Mouse (Mus musculus): ENCODE measurements around the gene Slc3a1. TPM values are rescaled to one million over a fixed set of nuclear protein-coding genes. Genes with fewer than 3 reads are reported as not detected.
A peak's percentile ranks its signal among the peaks of the same experiment; 100 is the strongest.

Slc3a1 gene
- polyA plus RNA-seq, 1 experiment, result 0.34 TPM

GRCm38 (mm10) chr17:85089621-85090020, 61.4 kb downstream of the Slc3a1 start:
- TF ChIP-seq CTCF (IDR thresholded peaks at IDR 0.05; ENCODE audit: low read depth, low read length) (no peak), POLR2A (IDR thresholded peaks at IDR 0.05; ENCODE audit: insufficient read depth, low read length) (no peak), EP300 (IDR thresholded peaks at IDR 0.05; ENCODE audit: insufficient read depth, low read depth, low read length) (no peak)
- Histone ChIP-seq H3K36me3 (ENCODE audit: control insufficient read depth, insufficient read depth, low read length, poor library complexity, severe bottlenecking) (no peaks in the 10 kb centered on the region), H3K9ac (ENCODE audit: low read depth, poor library complexity, severe bottlenecking) (peak overlapping the region; percentile 76), H3K27ac (ENCODE audit: insufficient read depth, low read length) (peak overlapping the region; percentile 37), H3K27me3 (ENCODE audit: control insufficient read depth, insufficient read depth, low read length, poor library complexity, severe bottlenecking) (no peaks in the 10 kb centered on the region), H3K4me3 (ENCODE audit: low read depth, low read length) (peak overlapping the region; percentile 96), H3K4me1 (ENCODE audit: control insufficient read depth, insufficient read depth, low read length) (no peaks in the 10 kb centered on the region), H3K9me3 (replicated peaks; ENCODE audit: control insufficient read depth, insufficient read depth, low read length, poor library complexity, severe bottlenecking) (no peaks in the 10 kb centered on the region)

GRCm38 (mm10) chr17:85090120-85091099, 62.2 kb downstream of the Slc3a1 start, which contains the start of the genes Prepl and Camkmt:
Gene Prepl, minus strand, starts transcription at chr17:85090241.
Gene Camkmt, plus strand, starts transcription at chr17:85090552.
- Histone ChIP-seq H3K27me3 (ENCODE audit: control insufficient read depth, insufficient read depth, low read length, poor library complexity, severe bottlenecking) (no peaks in the 10 kb centered on the region), H3K36me3 (ENCODE audit: control insufficient read depth, insufficient read depth, low read length, poor library complexity, severe bottlenecking) (no peaks in the 10 kb centered on the region), H3K4me3 (ENCODE audit: low read depth, low read length) (peak within 1 kb of the TSS; percentile 96), H3K27ac (ENCODE audit: insufficient read depth, low read length) (peak within 1 kb of the TSS; percentile 37), H3K9me3 (replicated peaks; ENCODE audit: control insufficient read depth, insufficient read depth, low read length, poor library complexity, severe bottlenecking) (no peaks in the 10 kb centered on the region), H3K4me1 (ENCODE audit: control insufficient read depth, insufficient read depth, low read length) (no peaks in the 10 kb centered on the region), H3K9ac (ENCODE audit: low read depth, poor library complexity, severe bottlenecking) (peak within 1 kb of the TSS; percentile 76)
- TF ChIP-seq EP300 (IDR thresholded peaks at IDR 0.05; ENCODE audit: insufficient read depth, low read depth, low read length) (0 out of 2 replicates have a peak, but pooled peaks have one; percentile 17), CTCF (IDR thresholded peaks at IDR 0.05; ENCODE audit: low read depth, low read length) (no peak), POLR2A (IDR thresholded peaks at IDR 0.05; ENCODE audit: insufficient read depth, low read length) (peak; percentile 52)

- H3K4me3 ChIP-seq (ENCODE audit: low read depth, low read length), result no peak overlapping the region
- no peaks in the 10 kb centered on the region for H3K4me1 ChIP-seq (ENCODE audit: control insufficient read depth, insufficient read depth, low read length)
- H3K9me3 ChIP-seq (replicated peaks; ENCODE audit: control insufficient read depth, insufficient read depth, low read length, poor library complexity, severe bottlenecking), result 0 out of 2 replicates have a peak, but pooled peaks cover 2% of the 10 kb centered on the region
- no peak overlapping the region for H3K27ac ChIP-seq (ENCODE audit: insufficient read depth, low read length)
- H3K36me3 ChIP-seq (ENCODE audit: control insufficient read depth, insufficient read depth, low read length, poor library complexity, severe bottlenecking), result peaks cover 3% of the 10 kb centered on the region; the same call in 1 of the 2 replicates
- H3K27me3 ChIP-seq (ENCODE audit: control insufficient read depth, insufficient read depth, low read length, poor library complexity, severe bottlenecking), result no peaks in the 10 kb centered on the region
- H3K9ac ChIP-seq (ENCODE audit: low read depth, poor library complexity, severe bottlenecking), result peak overlapping the region; percentile 76; the same call in 1 of the 2 replicates
- no peak for TF ChIP-seq EP300 (IDR thresholded peaks at IDR 0.05; ENCODE audit: insufficient read depth, low read depth, low read length)
- TF ChIP-seq CTCF (IDR thresholded peaks at IDR 0.05; ENCODE audit: low read depth, low read length), result no peak
- TF ChIP-seq POLR2A (IDR thresholded peaks at IDR 0.05; ENCODE audit: insufficient read depth, low read length), result no peak
These were observed 63.6 kb downstream of the Slc3a1 start for GRCm38 (mm10) chr17:85091762-85092161.

GRCm38 (mm10) chr17:85096396-85096795, 68.2 kb downstream of the Slc3a1 start:
- peaks cover 33% of the 10 kb centered on the region for H3K9me3 ChIP-seq (replicated peaks; ENCODE audit: control insufficient read depth, insufficient read depth, low read length, poor library complexity, severe bottlenecking)
- no peak overlapping the region for H3K27ac ChIP-seq (ENCODE audit: insufficient read depth, low read length)
- no peaks in the 10 kb centered on the region for H3K4me1 ChIP-seq (ENCODE audit: control insufficient read depth, insufficient read depth, low read length)
- H3K9ac ChIP-seq (ENCODE audit: low read depth, poor library complexity, severe bottlenecking), result no peak overlapping the region
- no peak overlapping the region for H3K4me3 ChIP-seq (ENCODE audit: low read depth, low read length)
- peaks cover 12% of the 10 kb centered on the region for H3K36me3 ChIP-seq (ENCODE audit: control insufficient read depth, insufficient read depth, low read length, poor library complexity, severe bottlenecking)
- H3K27me3 ChIP-seq (ENCODE audit: control insufficient read depth, insufficient read depth, low read length, poor library complexity, severe bottlenecking), result no peaks in the 10 kb centered on the region
- TF ChIP-seq EP300 (IDR thresholded peaks at IDR 0.05; ENCODE audit: insufficient read depth, low read depth, low read length), result no peak
- TF ChIP-seq POLR2A (IDR thresholded peaks at IDR 0.05; ENCODE audit: insufficient read depth, low read length), result no peak
- TF ChIP-seq CTCF (IDR thresholded peaks at IDR 0.05; ENCODE audit: low read depth, low read length), result no peak

- H3K4me3 ChIP-seq (ENCODE audit: low read depth, low read length), result no peak overlapping the region
- H3K27me3 ChIP-seq (ENCODE audit: control insufficient read depth, insufficient read depth, low read length, poor library complexity, severe bottlenecking), result no peaks in the 10 kb centered on the region
- H3K9me3 ChIP-seq (replicated peaks; ENCODE audit: control insufficient read depth, insufficient read depth, low read length, poor library complexity, severe bottlenecking), result peaks cover 33% of the 10 kb centered on the region
- TF ChIP-seq EP300 (IDR thresholded peaks at IDR 0.05; ENCODE audit: insufficient read depth, low read depth, low read length), result 0 out of 2 replicates have a peak, but pooled peaks have one; percentile 13
- no peak for TF ChIP-seq CTCF (IDR thresholded peaks at IDR 0.05; ENCODE audit: low read depth, low read length)
- peak overlapping the region; percentile 37 for H3K27ac ChIP-seq (ENCODE audit: insufficient read depth, low read length)
- peaks cover 12% of the 10 kb centered on the region for H3K36me3 ChIP-seq (ENCODE audit: control insufficient read depth, insufficient read depth, low read length, poor library complexity, severe bottlenecking)
- no peak overlapping the region for H3K9ac ChIP-seq (ENCODE audit: low read depth, poor library complexity, severe bottlenecking)
- peaks cover 1% of the 10 kb centered on the region for H3K4me1 ChIP-seq (ENCODE audit: control insufficient read depth, insufficient read depth, low read length)
These were observed 70.6 kb downstream of the Slc3a1 start for GRCm38 (mm10) chr17:85098677-85099323.

Data from ES-Bruce4 (cell line).